Mouse (Mus musculus) cerebellum, adult 8-10 months (tissue): ENCODE measurements around the gene Cdc42.

ENCODE experiments used
- DNase-seq: peaks from one replicate; pipeline ENCODE4 v3.0.0; 2022

The Cdc42 gene

GRCm38 (mm10) chr4:137357517-137358254, at the start of gene Cdc42:
TSS of gene Cdc42 (minus strand) at chr4:137357720.
- peak; percentile 97 for DNase-seq

GRCm38 (mm10) chr4:137405571-137405970, 48.1 kb upstream of the Cdc42 start:
- DNase-seq: no peak

DNA sequence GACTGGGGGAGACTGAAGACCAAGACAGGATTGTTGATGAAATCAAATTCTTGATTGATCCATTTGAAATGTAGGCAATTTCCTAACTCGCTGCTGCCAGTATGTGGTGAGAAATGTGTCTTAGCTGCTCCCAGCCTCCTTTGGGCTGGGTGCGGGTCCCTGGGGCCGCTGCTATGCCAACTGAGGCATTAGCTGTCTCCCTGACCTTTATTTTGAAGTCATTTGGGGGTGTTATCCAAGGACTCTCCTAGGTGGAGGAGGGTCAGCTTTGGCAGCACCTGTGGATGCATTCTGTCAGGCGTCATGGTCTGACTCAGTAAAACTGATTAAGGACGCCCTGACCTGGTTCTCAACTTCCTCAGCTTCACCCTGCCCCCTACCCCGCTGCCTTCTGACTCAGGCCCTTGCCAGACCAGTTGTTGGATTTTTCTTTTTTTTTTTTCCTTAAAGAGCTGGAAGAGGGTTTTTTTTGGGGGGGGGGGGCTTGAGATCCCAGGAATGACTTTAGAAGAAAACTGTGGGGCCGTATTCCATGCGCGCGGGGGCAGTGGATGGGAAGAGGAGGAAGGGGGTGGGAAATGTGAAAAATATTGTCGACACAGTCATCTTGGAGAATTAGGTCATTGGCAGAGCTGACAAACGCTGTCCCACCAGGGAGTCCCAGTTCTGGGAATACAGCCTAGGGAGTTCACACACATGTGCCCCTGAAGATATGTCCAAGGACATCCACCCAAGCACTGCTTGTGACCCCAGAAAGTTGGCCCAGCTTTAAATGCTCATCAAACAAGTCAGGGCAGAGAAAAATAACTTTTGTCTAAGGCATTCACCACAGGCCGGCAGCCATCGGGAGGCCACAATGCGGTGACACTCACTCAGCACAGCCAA, 39.4 kb upstream of the Cdc42 start:
- peak; percentile 63 for DNase-seq

GRCm38 (mm10) chr4:137393378-137394135, 36.0 kb upstream of the Cdc42 start:
- DNase-seq: no peak

GRCm38 (mm10) chr4:137392874-137393273, 35.4 kb upstream of the Cdc42 start:
- DNase-seq: no peak

DNA sequence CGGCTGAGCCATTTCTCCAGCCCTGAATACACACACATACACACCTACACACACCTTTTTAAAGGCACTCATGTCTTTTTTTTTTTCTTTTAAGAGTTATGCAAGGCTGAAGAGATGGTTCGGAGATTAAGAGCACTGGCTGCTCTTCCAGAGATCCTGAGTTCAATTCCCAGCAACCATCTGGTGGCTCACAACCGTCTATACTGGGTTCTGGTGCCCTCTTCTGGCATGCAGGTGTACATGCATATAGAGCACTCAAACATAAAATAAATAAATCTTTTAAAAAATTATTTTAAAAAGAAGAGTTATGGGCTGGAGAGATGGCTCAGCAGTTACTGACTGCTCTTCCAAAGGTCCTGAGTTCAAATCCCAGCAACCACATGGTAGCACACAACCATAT, 33.8 kb upstream of the Cdc42 start:
- DNase-seq: no peak

DNA sequence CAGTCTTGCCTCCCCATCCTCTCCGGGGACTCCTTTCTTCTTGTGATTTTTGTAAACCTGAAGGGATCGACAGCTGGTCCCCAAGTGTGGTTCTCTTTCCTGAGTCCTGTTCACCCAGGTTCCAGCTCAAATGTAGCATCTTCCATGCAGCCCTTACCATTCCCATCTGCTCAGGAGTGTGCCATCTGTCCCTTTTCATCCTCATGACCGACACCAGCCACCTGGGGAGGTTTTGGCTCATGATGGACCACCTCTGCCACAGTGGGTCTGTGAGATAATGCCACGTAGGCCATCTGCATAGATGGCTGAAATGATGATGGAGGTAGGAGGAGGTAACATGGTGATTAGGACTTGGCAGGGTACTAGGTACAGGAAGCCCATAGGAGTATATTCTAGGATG, 32.7 kb upstream of the Cdc42 start:
- no peak for DNase-seq

- no peak for DNase-seq
Measured at GRCm38 (mm10) chr4:137388983-137389382, 31.5 kb upstream of the Cdc42 start.

- peak; percentile 80 for DNase-seq
Measured at GRCm38 (mm10) chr4:137388059-137388794, 30.7 kb upstream of the Cdc42 start.

DNA sequence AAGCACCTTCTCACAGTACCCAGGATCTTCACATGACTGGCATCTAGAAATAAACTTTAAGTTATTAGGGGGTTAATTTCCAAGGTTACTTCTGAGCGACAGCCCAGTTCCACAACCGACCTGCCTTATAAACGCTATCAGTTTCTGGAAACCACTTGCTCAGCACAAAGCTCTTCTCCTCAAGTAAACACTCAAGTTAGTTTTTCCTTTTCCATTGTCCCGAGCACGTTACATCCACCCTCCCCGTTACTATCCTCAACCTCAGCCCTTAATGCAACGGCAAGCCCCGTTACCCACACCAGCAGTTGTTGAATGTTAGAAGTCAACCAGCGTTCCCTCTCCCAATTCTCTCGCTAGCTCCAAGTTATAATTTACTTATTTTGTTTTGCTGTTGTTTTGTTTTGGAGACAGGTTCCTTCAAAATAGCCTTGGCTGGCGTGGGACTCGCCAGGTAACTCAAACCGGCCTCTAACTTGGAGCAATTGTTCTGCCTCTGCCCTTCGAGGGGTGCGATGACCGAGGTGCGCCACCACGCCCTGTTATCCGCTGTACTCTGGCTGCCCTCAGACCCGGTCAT, 30.1 kb upstream of the Cdc42 start:
- DNase-seq: no peak

GRCm38 (mm10) chr4:137380702-137381605, 23.4 kb upstream of the Cdc42 start:
- DNase-seq: no peak

DNA sequence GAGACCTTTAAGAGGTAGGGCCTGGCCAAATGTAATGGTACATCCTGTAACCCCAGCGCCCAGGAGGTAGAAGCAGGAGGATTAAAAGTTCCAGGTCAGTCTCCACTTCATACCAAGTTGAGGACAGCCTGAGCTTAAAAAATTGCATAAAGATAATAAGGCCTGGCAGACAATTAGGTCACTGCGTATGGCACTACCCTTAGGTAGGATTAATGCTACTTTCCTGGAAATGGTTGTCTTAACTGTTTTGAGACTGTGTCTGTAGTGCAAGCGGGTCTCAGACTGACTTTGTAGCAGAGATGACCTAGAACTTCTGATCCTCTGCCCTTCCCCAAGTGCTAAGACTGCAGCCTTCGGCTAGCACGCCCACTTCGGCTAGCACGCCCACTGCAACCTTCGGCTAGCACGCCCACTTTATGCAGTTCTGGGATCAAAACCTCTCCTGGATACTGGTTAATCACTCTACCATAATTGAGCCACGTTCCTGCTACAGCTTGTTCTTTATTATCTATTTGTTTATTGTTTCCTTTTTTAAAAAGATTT, 22.3 kb upstream of the Cdc42 start:
- DNase-seq: no peak

DNA sequence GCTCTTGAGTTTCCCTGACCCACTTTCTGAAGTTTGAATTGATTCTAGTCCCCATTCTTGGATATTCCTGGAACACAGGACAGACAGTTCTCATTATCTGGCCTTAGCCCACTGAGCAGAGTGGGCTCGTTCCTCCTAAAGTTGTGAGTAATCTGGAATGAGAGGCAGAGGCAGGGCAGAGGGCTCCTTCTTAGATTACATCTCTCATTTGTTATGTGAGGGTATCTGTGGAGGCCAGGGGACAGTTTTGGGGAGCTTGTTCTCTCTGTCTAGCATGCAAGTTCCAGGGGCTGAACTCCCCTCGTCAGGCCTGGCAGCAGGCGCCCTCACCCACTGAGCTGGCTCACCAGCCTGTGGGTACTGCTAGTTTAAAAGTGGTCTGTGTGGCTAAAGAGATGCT, 21.6 kb upstream of the Cdc42 start:
- DNase-seq: no peak

- no peak for DNase-seq
Measured at GRCm38 (mm10) chr4:137377526-137378304, 20.2 kb upstream of the Cdc42 start.

DNA sequence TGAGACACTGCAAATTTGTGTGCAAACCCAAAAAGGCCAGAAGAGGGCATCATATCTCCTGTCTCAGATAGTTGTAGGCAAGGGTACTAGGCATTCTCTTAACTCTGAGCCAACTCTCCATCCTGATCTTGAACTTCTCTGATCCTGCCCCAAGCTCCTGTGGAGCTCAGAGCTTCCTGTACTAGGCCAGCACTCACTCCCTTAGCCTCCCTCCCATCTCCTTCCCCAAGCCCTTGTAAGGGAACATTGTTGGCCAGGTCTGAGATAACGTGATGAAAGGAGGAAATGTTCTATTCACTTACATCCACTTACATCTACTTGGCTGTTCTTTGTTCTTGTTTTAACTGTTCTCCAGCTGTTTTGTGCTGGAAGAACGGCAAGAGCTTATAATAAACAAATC, 19.3 kb upstream of the Cdc42 start:
- DNase-seq: no peak

GRCm38 (mm10) chr4:137375314-137376278, 18.1 kb upstream of the Cdc42 start:
- DNase-seq: no peak

GRCm38 (mm10) chr4:137373711-137374110, 16.2 kb upstream of the Cdc42 start:
- DNase-seq: no peak

DNA sequence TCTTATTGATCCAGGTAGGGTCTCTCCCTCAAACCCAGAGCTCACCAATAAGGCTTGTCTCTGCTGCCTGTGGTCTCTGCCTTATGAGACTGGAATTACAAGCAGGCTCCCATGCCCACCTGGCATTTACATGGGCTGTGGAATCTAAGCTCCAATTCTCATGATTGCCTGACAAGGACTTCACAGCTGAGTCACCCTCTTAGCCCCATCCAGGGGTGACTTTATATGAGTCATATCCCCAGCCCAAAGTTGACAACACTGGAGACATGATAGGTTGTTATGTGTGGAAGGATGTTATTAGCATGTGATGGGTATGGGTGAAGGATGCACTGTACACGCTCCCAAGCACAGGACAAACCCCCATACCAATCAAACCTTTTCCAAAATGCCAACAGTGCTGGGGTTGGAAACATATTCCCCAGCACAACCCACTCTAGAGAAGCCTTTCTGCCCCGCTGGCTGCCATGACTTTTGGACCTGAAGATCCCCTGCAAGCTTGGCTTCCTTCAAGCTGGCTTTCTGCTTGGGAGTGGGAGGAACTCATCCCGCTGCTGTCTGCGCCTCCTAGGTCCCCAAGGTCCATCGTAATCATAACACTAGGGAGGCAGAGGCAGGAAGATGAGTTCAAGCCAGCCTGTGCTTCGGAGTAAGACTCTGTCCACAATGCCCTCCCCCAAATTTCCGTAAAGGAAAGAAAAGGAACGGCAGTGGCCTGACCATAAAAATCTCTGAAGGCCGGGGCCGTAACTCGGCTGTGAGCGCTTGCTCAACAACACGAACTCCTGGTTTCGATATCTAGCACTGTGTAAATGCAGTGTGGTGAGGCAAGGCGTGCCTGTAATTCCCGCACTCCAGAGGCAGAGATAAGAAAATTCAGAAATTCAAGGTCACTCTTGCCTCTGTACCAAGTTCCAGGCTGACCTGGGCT, 14.3 kb upstream of the Cdc42 start:
- DNase-seq: no peak
